Mouse (Mus musculus) neutrophil, adult 5-6 weeks (primary cell): ENCODE results near the gene Gm11020. TPM values are rescaled to one million over a fixed set of nuclear protein-coding genes. Genes with fewer than 3 reads are reported as not detected.

Experiments
- total RNA-seq: library from RNA; stranded (forward); fragments of 200-1000 nt; gene quantifications from 2 replicates; pipeline ENCODE4 v1.2.3, GENCODE M21; 2017

Gm11020 gene
- total RNA-seq, 1 experiment from 2014 or later: not detected

Other genes starting within 250 kb of the Gm11020 start
- gene Cdh5, start 219.9 kb upstream of the Gm11020 start, total RNA-seq: 1.5 TPM in 1 of 2 replicates, not detected in the other
- 0.12 TPM in 2 replicates for gene Bean1, start 151.1 kb upstream of the Gm11020 start, total RNA-seq
- 83.1 and 93.4 TPM in 2 replicates for gene Tk2, start 73.0 kb upstream of the Gm11020 start, total RNA-seq
- 82.9 and 88.5 TPM in 2 replicates for gene Cklf, start 70.7 kb upstream of the Gm11020 start, total RNA-seq
- not detected in 2 replicates for gene Cmtm2a, start 28.4 kb upstream of the Gm11020 start, total RNA-seq
- not detected in 2 replicates for gene Gm45711, start 11.5 kb upstream of the Gm11020 start, total RNA-seq
- gene Cmtm1, start 11.4 kb upstream of the Gm11020 start, total RNA-seq: not detected in 2 replicates
- gene Cmtm2b, start 663 bp downstream of the Gm11020 start, total RNA-seq: not detected in 2 replicates
- 3.8 and 7.2 TPM in 2 replicates for gene Cmtm3, start 17.8 kb downstream of the Gm11020 start, total RNA-seq
- 0.49 and 0.81 TPM in 2 replicates for gene Cmtm4, start 74.2 kb downstream of the Gm11020 start, total RNA-seq
- 69.2 TPM in 2 replicates for gene Dync1li2, start 121.5 kb downstream of the Gm11020 start, total RNA-seq
- 0.81 and 1.2 TPM in 2 replicates for gene Terb1, start 188.3 kb downstream of the Gm11020 start, total RNA-seq
- gene Nae1, start 213.1 kb downstream of the Gm11020 start, total RNA-seq: 98.6 and 98.9 TPM in 2 replicates
- gene Car7, start 213.1 kb downstream of the Gm11020 start, total RNA-seq: 2.2 and 2.4 TPM in 2 replicates